Mouse (Mus musculus) olfactory bulb, adult 2 months (tissue): ENCODE results near the gene Hat1.

Source experiments
- CTCF ChIP-seq: fragments of 200-500 bp; IDR thresholded peaks from 2 replicates; pipeline ENCODE4 v1.5.1; 2012; ENCODE audit warnings: low read depth, mild to moderate bottlenecking, low read length, moderate library complexity; ENCODE audit not compliant: insufficient read depth
- POLR2A ChIP-seq: fragments of 200-500 bp; IDR thresholded peaks from 2 replicates; pipeline ENCODE4 v1.6.1; 2012; ENCODE audit warnings: mild to moderate bottlenecking, low read depth, low read length, moderate library complexity; ENCODE audit not compliant: insufficient read depth

GRCm38 (mm10) chr2:71350181-71350580 is 38.6 kb upstream of the Hat1 start:
- TF ChIP-seq CTCF, result no peak
- TF ChIP-seq POLR2A, result no peak
